Mouse (Mus musculus): Measurements from ENCODE around the gene Zfp536. TPM values are rescaled to one million over a fixed set of nuclear protein-coding genes. Genes with fewer than 3 reads are reported as not detected.

Zfp536 gene
- polyA plus RNA-seq, 1 experiment: 0.13 TPM

DNA sequence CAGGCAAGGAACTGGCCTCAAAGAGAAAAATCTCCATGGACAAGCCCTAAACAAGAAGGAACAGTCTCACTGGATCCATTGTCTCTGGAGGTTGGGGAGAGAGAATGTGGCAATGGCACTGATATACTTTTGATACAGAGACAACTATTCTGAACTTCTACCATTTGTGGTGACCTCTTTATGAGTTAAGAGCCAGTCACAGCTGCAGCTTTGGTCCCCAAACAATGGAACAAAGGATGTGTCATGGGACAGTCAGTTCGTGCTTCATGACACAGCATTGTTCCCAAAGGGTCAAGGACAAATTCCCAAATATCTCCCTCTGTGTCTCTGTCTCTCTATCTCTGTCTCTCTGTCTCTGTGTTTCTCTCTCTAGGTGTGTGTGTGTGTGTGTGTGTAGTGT, 20.4 kb downstream of the Zfp536 start:
- WGBS: 66% methylated on average over 1 of the region's 1 CpGs
- Histone ChIP-seq H3K36me3 (ENCODE audit: control insufficient read depth, insufficient read depth, low read length) (no peaks in the 10 kb centered on the region), H3K27ac (ENCODE audit: insufficient read depth, low read length) (no peak overlapping the region), H3K4me1 (ENCODE audit: control insufficient read depth, insufficient read depth, insufficient read length) (no peaks in the 10 kb centered on the region), H3K27me3 (ENCODE audit: control insufficient read depth, insufficient read depth, low read length) (no peaks in the 10 kb centered on the region), H3K4me3 (ENCODE audit: extremely low read depth, insufficient read depth, insufficient read length) (no peak overlapping the region)
- no peak for DNase-seq (ENCODE audit: low read depth in 1 of 2, low spot score in 2 of 2)
- TF ChIP-seq POLR2A (IDR thresholded peaks at IDR 0.05; ENCODE audit: low read depth, low read length): no peak
- no peak for TF ChIP-seq CTCF (IDR thresholded peaks at IDR 0.05; ENCODE audit: extremely low read depth, insufficient read depth, insufficient read length, insufficient replicate concordance)

DNA sequence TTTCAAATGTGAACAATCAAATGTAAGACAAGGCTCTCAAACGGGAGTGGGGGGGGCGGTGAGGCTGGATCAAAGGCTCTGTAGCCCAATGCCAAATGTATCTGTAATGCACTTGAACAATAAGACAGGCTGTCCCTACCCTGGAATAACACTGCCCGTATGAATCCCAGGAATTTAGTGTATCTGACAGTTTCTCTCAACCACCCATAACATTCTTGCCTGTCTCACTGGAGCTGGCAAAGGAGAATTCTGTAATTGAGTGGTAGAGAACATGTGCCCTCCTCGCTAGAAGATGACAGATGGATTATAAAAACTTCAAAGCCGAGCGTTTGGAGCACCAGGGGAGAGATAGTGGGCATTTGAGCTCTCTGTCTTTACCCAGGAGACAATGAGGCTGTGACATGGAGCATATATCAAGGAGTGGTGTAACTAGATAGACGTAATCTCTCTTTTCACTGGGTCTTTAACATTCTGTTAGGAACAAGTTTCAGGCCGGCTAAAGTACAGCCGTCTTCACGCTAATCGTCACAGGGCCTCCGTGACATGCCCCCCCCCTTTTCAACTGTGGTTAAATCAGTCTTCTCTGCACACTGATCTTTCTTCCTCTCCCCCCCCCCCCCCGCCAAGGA, 27.2 kb downstream of the Zfp536 start:
- TF ChIP-seq CTCF (IDR thresholded peaks at IDR 0.05; ENCODE audit: extremely low read depth, insufficient read depth, insufficient read length, insufficient replicate concordance) (no peak), POLR2A (IDR thresholded peaks at IDR 0.05; ENCODE audit: low read depth, low read length) (no peak)
- H3K27ac ChIP-seq (ENCODE audit: insufficient read depth, low read length): no peak overlapping the region
- no peaks in the 10 kb centered on the region for H3K4me1 ChIP-seq (ENCODE audit: control insufficient read depth, insufficient read depth, insufficient read length)
- H3K36me3 ChIP-seq (ENCODE audit: control insufficient read depth, insufficient read depth, low read length): no peaks in the 10 kb centered on the region
- WGBS: 67% methylated on average over 13 of the region's 13 CpGs
- no peak overlapping the region for H3K4me3 ChIP-seq (ENCODE audit: extremely low read depth, insufficient read depth, insufficient read length)
- H3K27me3 ChIP-seq (ENCODE audit: control insufficient read depth, insufficient read depth, low read length): no peaks in the 10 kb centered on the region
- no peak for DNase-seq (ENCODE audit: low read depth in 1 of 2, low spot score in 2 of 2)

DNA sequence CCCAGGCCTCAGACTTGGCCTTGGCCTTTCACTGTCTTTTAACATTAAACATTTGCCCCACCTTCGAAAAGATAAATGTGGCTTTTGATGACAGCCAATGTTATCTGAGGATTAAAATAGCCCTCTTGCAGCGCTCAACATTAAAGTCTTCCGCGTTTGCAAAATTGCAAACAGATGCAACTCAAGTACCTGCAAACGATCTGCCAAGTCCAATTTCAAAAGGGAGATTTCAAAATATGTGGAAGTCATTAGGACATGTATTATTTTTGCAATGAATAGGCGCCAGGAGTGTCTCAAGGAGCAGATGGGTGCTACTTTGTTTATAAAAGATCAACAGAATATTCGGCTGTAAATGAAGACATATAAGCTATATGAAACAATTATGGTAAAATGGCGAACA, 30.1 kb downstream of the Zfp536 start:
- TF ChIP-seq POLR2A (IDR thresholded peaks at IDR 0.05; ENCODE audit: low read depth, low read length) (no peak), CTCF (IDR thresholded peaks at IDR 0.05; ENCODE audit: extremely low read depth, insufficient read depth, insufficient read length, insufficient replicate concordance) (no peak)
- Histone ChIP-seq H3K4me3 (ENCODE audit: extremely low read depth, insufficient read depth, insufficient read length) (no peak overlapping the region), H3K27ac (ENCODE audit: insufficient read depth, low read length) (no peak overlapping the region), H3K27me3 (ENCODE audit: control insufficient read depth, insufficient read depth, low read length) (no peaks in the 10 kb centered on the region), H3K36me3 (ENCODE audit: control insufficient read depth, insufficient read depth, low read length) (no peaks in the 10 kb centered on the region), H3K4me1 (ENCODE audit: control insufficient read depth, insufficient read depth, insufficient read length) (no peaks in the 10 kb centered on the region)
- 85% methylated on average over 8 of the region's 8 CpGs for WGBS
- no peak for DNase-seq (ENCODE audit: low read depth in 1 of 2, low spot score in 2 of 2)

DNA sequence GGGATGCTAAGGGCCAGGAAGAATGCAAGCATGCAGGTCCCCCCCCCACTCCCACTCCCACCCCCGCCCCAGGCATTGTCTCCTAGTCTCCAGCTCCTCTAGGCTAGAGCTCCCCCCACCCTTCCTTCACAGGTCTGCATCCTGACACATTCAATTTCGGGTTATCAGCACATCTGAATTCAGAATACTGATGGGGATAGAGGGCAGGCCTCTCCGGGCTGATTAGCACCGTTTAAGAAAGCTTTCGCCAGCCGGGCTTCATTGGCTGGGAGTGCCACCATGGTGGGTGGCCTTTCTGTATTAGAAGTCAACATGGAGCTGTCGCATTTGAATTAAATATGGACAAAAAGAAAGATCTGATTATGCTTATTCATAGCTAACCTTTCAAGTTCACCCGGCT, 36.2 kb downstream of the Zfp536 start:
- 58% methylated on average over 8 of the region's 8 CpGs for WGBS
- no peaks in the 10 kb centered on the region for H3K27me3 ChIP-seq (ENCODE audit: control insufficient read depth, insufficient read depth, low read length)

DNA sequence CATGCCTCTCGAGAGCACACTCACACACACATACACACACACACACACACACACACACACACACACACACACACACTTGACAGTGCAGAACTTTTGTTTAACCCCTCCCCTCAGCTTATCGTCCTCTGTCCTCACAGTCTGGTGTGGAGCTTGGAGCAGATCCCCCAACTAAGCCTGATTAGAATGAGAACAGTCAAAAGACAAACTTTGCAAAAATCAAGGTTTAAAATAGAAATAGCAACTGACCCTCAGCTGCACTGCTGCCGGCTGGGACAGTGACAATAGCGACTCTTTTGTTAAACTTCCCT, 37.1 kb downstream of the Zfp536 start:
- no peak overlapping the region for H3K4me3 ChIP-seq (ENCODE audit: extremely low read depth, insufficient read depth, insufficient read length)
- 45% methylated on average over 4 of the region's 4 CpGs for WGBS
- H3K27me3 ChIP-seq (ENCODE audit: control insufficient read depth, insufficient read depth, low read length): no peaks in the 10 kb centered on the region
- no peak for DNase-seq (ENCODE audit: low read depth in 1 of 2, low spot score in 2 of 2)
- TF ChIP-seq CTCF (IDR thresholded peaks at IDR 0.05; ENCODE audit: extremely low read depth, insufficient read depth, insufficient read length, insufficient replicate concordance) (no peak), POLR2A (IDR thresholded peaks at IDR 0.05; ENCODE audit: low read depth, low read length) (no peak)
- H3K27ac ChIP-seq (ENCODE audit: insufficient read depth, low read length): no peak overlapping the region
- no peaks in the 10 kb centered on the region for H3K4me1 ChIP-seq (ENCODE audit: control insufficient read depth, insufficient read depth, insufficient read length)
- H3K36me3 ChIP-seq (ENCODE audit: control insufficient read depth, insufficient read depth, low read length): no peaks in the 10 kb centered on the region

More for the DNA sequence above, 36.2 kb downstream of the Zfp536 start:
- Histone ChIP-seq H3K4me3 (ENCODE audit: extremely low read depth, insufficient read depth, insufficient read length) (no peak overlapping the region), H3K4me1 (ENCODE audit: control insufficient read depth, insufficient read depth, insufficient read length) (no peaks in the 10 kb centered on the region), H3K27ac (ENCODE audit: insufficient read depth, low read length) (no peak overlapping the region), H3K36me3 (ENCODE audit: control insufficient read depth, insufficient read depth, low read length) (no peaks in the 10 kb centered on the region)
- TF ChIP-seq POLR2A (IDR thresholded peaks at IDR 0.05; ENCODE audit: low read depth, low read length) (no peak), CTCF (IDR thresholded peaks at IDR 0.05; ENCODE audit: extremely low read depth, insufficient read depth, insufficient read length, insufficient replicate concordance) (no peak)
- no peak for DNase-seq (ENCODE audit: low read depth in 1 of 2, low spot score in 2 of 2)

DNA sequence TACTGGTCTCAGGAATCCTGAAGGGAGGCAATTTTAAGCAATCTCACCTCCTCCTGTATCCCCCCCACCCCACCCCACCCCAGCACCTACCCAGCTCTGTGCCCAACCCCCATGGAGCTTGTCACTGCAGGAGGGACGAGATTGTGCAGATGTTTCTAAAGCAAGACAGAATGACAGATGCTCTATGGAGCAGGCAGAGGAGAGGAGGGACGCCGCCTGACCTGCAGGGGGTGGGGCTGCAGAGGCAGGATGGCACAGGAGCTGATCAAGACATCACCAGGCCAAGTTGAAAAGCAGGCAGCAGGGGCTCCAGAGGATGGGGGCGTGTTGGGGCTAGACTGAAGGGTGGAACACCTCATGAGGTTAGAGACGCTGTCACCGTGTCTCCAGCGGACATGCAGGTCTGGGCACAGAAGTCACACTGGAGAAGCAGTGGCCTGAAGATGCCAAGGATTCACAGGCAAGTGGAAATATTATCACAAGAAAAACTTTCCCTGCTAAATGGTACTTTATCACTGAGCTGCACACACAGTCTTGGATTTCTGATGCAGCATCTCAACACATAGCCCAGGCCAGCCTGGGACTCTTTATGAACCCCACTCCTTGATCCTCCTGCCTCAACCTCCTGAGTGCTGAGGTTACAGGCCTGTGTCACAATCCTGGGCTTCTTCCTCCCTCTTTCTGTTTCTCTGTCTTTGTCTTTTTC, 37.6 kb downstream of the Zfp536 start:
- DNase-seq (ENCODE audit: low read depth in 1 of 2, low spot score in 2 of 2): no peak
- H3K36me3 ChIP-seq (ENCODE audit: control insufficient read depth, insufficient read depth, low read length): no peaks in the 10 kb centered on the region
- H3K4me1 ChIP-seq (ENCODE audit: control insufficient read depth, insufficient read depth, insufficient read length): no peaks in the 10 kb centered on the region
- H3K27me3 ChIP-seq (ENCODE audit: control insufficient read depth, insufficient read depth, low read length): no peaks in the 10 kb centered on the region
- TF ChIP-seq CTCF (IDR thresholded peaks at IDR 0.05; ENCODE audit: extremely low read depth, insufficient read depth, insufficient read length, insufficient replicate concordance): no peak
- TF ChIP-seq POLR2A (IDR thresholded peaks at IDR 0.05; ENCODE audit: low read depth, low read length): no peak
- 66% methylated on average over 7 of the region's 7 CpGs for WGBS
- H3K27ac ChIP-seq (ENCODE audit: insufficient read depth, low read length): no peak overlapping the region
- H3K4me3 ChIP-seq (ENCODE audit: extremely low read depth, insufficient read depth, insufficient read length): no peak overlapping the region

DNA sequence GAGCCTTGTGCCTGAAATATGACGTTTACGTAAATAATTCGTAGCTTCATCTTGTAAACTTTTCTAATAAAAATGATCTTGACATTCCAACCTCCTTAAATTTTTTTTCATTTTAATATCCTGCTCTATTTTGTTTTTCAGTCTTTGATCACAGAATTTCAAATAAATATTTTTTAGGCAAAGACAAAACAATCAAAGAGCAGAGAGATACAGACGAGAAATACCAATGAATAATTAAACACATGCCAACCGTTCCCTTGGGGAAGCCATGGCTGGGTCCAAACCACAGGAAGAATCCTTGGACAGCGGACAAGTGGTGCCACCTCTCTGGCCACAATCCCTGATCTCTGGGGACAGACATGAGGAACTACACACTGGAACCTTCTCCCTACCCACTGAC, 38.3 kb downstream of the Zfp536 start:
- WGBS: 86% methylated on average over 6 of the region's 6 CpGs
- DNase-seq (ENCODE audit: low read depth in 1 of 2, low spot score in 2 of 2): no peak
- Histone ChIP-seq H3K36me3 (ENCODE audit: control insufficient read depth, insufficient read depth, low read length) (no peaks in the 10 kb centered on the region), H3K27me3 (ENCODE audit: control insufficient read depth, insufficient read depth, low read length) (no peaks in the 10 kb centered on the region), H3K4me1 (ENCODE audit: control insufficient read depth, insufficient read depth, insufficient read length) (no peaks in the 10 kb centered on the region), H3K27ac (ENCODE audit: insufficient read depth, low read length) (no peak overlapping the region), H3K4me3 (ENCODE audit: extremely low read depth, insufficient read depth, insufficient read length) (no peak overlapping the region)
- TF ChIP-seq POLR2A (IDR thresholded peaks at IDR 0.05; ENCODE audit: low read depth, low read length) (no peak), CTCF (IDR thresholded peaks at IDR 0.05; ENCODE audit: extremely low read depth, insufficient read depth, insufficient read length, insufficient replicate concordance) (no peak)
